Mouse (Mus musculus) CH12.LX (cell line): ENCODE measurements around the gene Pla1a. TPM values are rescaled to one million over a fixed set of nuclear protein-coding genes. Genes with fewer than 3 reads are reported as not detected.
A peak's percentile ranks its signal among the peaks of the same experiment; 100 is the strongest.

ENCODE experiments used
- DNase-seq: peaks from one replicate; pipeline ENCODE4 v3.0.0-alpha.2; 2013; ENCODE audit errors: extremely low read depth
- H3K27ac ChIP-seq: 2 replicates; pipeline ENCODE4 v1.5.1; 2012; ENCODE audit warnings: low read depth, mild to moderate bottlenecking, control low read depth, moderate library complexity; ENCODE audit not compliant: insufficient read depth
- H3K27me3 ChIP-seq: replicated peaks from 2 replicates; pipeline ENCODE3; 2012; ENCODE audit warnings: inconsistent platforms
- H3K36me3 ChIP-seq, 2 experiments: replicated peaks in 1 of 2; 2 replicates each; pipeline versions ENCODE3 to v1.6.1; 2012; ENCODE audit warnings: inconsistent platforms in 1 of 2, low read length in 1 of 2, mild to moderate bottlenecking in 1 of 2, mixed read lengths in 1 of 2, moderate library complexity in 1 of 2; ENCODE audit not compliant: control insufficient read depth in 1 of 2, insufficient read depth in 1 of 2
- H3K4me1 ChIP-seq, 2 experiments: 2 replicates each; pipeline ENCODE4 v1.6.1; 2012; ENCODE audit warnings: inconsistent platforms in 1 of 2, moderate library complexity in 1 of 2; ENCODE audit not compliant: insufficient read depth in 2 of 2, control insufficient read depth in 1 of 2
- H3K4me2 ChIP-seq: 2 replicates; pipeline ENCODE4 v1.6.1; 2012; ENCODE audit warnings: low read depth, mild to moderate bottlenecking, control low read depth; ENCODE audit not compliant: poor library complexity, insufficient read depth, severe bottlenecking
- H3K4me3 ChIP-seq, 3 experiments: fragments of 150-350 bp in 1 of 3; sonication (generic) in 1 of 3; replicated peaks in 1 of 3; 2 replicates each; pipeline versions ENCODE3 to v1.5.1; 2011 to 2012; ENCODE audit warnings: low read depth in 2 of 3, low read length in 2 of 3, mild to moderate bottlenecking in 2 of 3, moderate library complexity in 2 of 3, control low read depth in 1 of 3, improper control_type of control experiment in 1 of 3, inconsistent platforms in 1 of 3, mixed read lengths in 1 of 3; ENCODE audit not compliant: poor library complexity in 1 of 3
- H3K79me2 ChIP-seq: replicated peaks from 2 replicates; pipeline ENCODE4 v1.6.1; 2012; ENCODE audit warnings: mild to moderate bottlenecking, moderate library complexity; ENCODE audit not compliant: control insufficient read depth, poor library complexity, insufficient read depth, severe bottlenecking; ENCODE audit errors: extremely low read depth
- H3K9ac ChIP-seq: 2 replicates; pipeline ENCODE4 v1.6.1; 2012; ENCODE audit warnings: low read depth, mild to moderate bottlenecking, control low read depth, moderate library complexity; ENCODE audit not compliant: insufficient read depth
- H3K9me3 ChIP-seq: replicated peaks from 2 replicates; pipeline ENCODE3; 2012; ENCODE audit warnings: low read length, inconsistent platforms, mixed read lengths
- BHLHE40 ChIP-seq: IDR thresholded peaks from 2 replicates; pipeline ENCODE4 v1.6.1; 2011; ENCODE audit warnings: mild to moderate bottlenecking, low read depth, low read length, improper control_type of control experiment
- CHD1 ChIP-seq: IDR thresholded peaks from 2 replicates; pipeline ENCODE4 v1.6.1; 2012; ENCODE audit warnings: low read depth, low read length, improper control_type of control experiment, inconsistent platforms
- CHD2 ChIP-seq: IDR thresholded peaks from 2 replicates; pipeline ENCODE4 v1.6.1; 2011; ENCODE audit warnings: low read length, improper control_type of control experiment
- CTCF ChIP-seq, 2 experiments: IDR thresholded peaks in 1 of 2; conservative IDR thresholded peaks in 1 of 2; 2 replicates each; pipeline ENCODE4 v1.5.1; 2011 to 2012; ENCODE audit warnings: low read depth in 2 of 2, low read length in 2 of 2, improper control_type of control experiment in 1 of 2, inconsistent platforms in 1 of 2, mild to moderate bottlenecking in 1 of 2, moderate library complexity in 1 of 2
- E2F4 ChIP-seq: IDR thresholded peaks from 2 replicates; pipeline ENCODE4 v1.6.1; 2011; ENCODE audit warnings: low read depth, low read length, improper control_type of control experiment; ENCODE audit not compliant: insufficient replicate concordance
- ELF1 ChIP-seq: IDR thresholded peaks from 2 replicates; pipeline ENCODE4 v1.6.1; 2014; ENCODE audit warnings: low read depth, mild to moderate bottlenecking, inconsistent platforms, low read length, improper control_type of control experiment
- EP300 ChIP-seq: IDR thresholded peaks from 2 replicates; pipeline ENCODE4 v1.6.1; 2011; ENCODE audit warnings: low read length, improper control_type of control experiment
- ETS1 ChIP-seq: conservative IDR thresholded peaks from 2 replicates; pipeline ENCODE4 v1.6.1; 2012; ENCODE audit warnings: low read depth, mild to moderate bottlenecking, inconsistent platforms, low read length, improper control_type of control experiment, moderate library complexity
- GABPA ChIP-seq: IDR thresholded peaks from 2 replicates; pipeline ENCODE4 v1.6.1; 2012; ENCODE audit warnings: low read depth, low read length, improper control_type of control experiment, inconsistent platforms; ENCODE audit not compliant: insufficient replicate concordance
- HCFC1 ChIP-seq: IDR thresholded peaks from 2 replicates; pipeline ENCODE4 v1.6.1; 2012; ENCODE audit warnings: low read depth, mild to moderate bottlenecking, inconsistent platforms, low read length, improper control_type of control experiment
- IRF4 ChIP-seq: IDR thresholded peaks from 2 replicates; pipeline ENCODE4 v1.6.1; 2014; ENCODE audit warnings: low read depth, mild to moderate bottlenecking, inconsistent platforms, low read length, improper control_type of control experiment
- JUN ChIP-seq: IDR thresholded peaks from 2 replicates; pipeline ENCODE4 v1.6.1; 2011; ENCODE audit warnings: low read depth, mild to moderate bottlenecking, low read length, improper control_type of control experiment, moderate library complexity; ENCODE audit not compliant: insufficient read depth
- JUND ChIP-seq: conservative IDR thresholded peaks from 2 replicates; pipeline ENCODE4 v1.6.1; 2011; ENCODE audit warnings: low read depth, low read length, improper control_type of control experiment
- MAFK ChIP-seq: IDR thresholded peaks from 2 replicates; pipeline ENCODE4 v1.6.1; 2011; ENCODE audit warnings: low read length, improper control_type of control experiment; ENCODE audit not compliant: insufficient replicate concordance
- MAX ChIP-seq: IDR thresholded peaks from 2 replicates; pipeline ENCODE4 v1.6.1; 2011; ENCODE audit warnings: low read length, improper control_type of control experiment
- MAZ ChIP-seq: IDR thresholded peaks from 2 replicates; pipeline ENCODE4 v1.6.1; 2012; ENCODE audit warnings: low read depth, mild to moderate bottlenecking, inconsistent platforms, low read length, improper control_type of control experiment, moderate library complexity
- MEF2A ChIP-seq: IDR thresholded peaks from 2 replicates; pipeline ENCODE4 v1.6.1; 2014; ENCODE audit warnings: low read depth, mild to moderate bottlenecking, inconsistent platforms, low read length, improper control_type of control experiment, borderline replicate concordance
- MXI1 ChIP-seq: IDR thresholded peaks from 2 replicates; pipeline ENCODE4 v1.6.1; 2011; ENCODE audit warnings: mild to moderate bottlenecking, low read depth, low read length, improper control_type of control experiment
- MYC ChIP-seq: IDR thresholded peaks from 2 replicates; pipeline ENCODE4 v1.6.1; 2011; ENCODE audit warnings: low read depth, mild to moderate bottlenecking, improper control_type of control experiment, low read length
- NELFE ChIP-seq: IDR thresholded peaks from 2 replicates; pipeline ENCODE4 v1.6.1; 2011; ENCODE audit warnings: low read depth, low read length, improper control_type of control experiment
- NRF1 ChIP-seq: IDR thresholded peaks from 2 replicates; pipeline ENCODE4 v1.6.1; 2014; ENCODE audit warnings: low read depth, mild to moderate bottlenecking, inconsistent platforms, low read length, improper control_type of control experiment, moderate library complexity
- PAX5 ChIP-seq: IDR thresholded peaks from 2 replicates; pipeline ENCODE4 v1.6.1; 2012; ENCODE audit warnings: low read length, inconsistent platforms, mixed read lengths
- POLR2A ChIP-seq: IDR thresholded peaks from 2 replicates; pipeline ENCODE4 v1.6.1; 2011; ENCODE audit warnings: low read depth, mild to moderate bottlenecking, improper control_type of control experiment, low read length
- RCOR1 ChIP-seq: conservative IDR thresholded peaks from 2 replicates; pipeline ENCODE4 v1.6.1; 2012; ENCODE audit warnings: low read depth, mild to moderate bottlenecking, inconsistent platforms, low read length, improper control_type of control experiment
- SIN3A ChIP-seq: IDR thresholded peaks from 2 replicates; pipeline ENCODE4 v1.6.1; 2012; ENCODE audit warnings: low read length, improper control_type of control experiment, inconsistent platforms
- SMC3 ChIP-seq: IDR thresholded peaks from 2 replicates; pipeline ENCODE4 v1.6.1; 2011; ENCODE audit warnings: low read depth, low read length, improper control_type of control experiment
- TBP ChIP-seq: conservative IDR thresholded peaks from 2 replicates; pipeline ENCODE4 v1.6.1; 2011; ENCODE audit warnings: low read depth, low read length, improper control_type of control experiment
- TCF12 ChIP-seq: IDR thresholded peaks from 2 replicates; pipeline ENCODE4 v1.6.1; 2014; ENCODE audit warnings: low read depth, mild to moderate bottlenecking, inconsistent platforms, low read length, improper control_type of control experiment
- UBTF ChIP-seq: IDR thresholded peaks from 2 replicates; pipeline ENCODE4 v1.6.1; 2012; ENCODE audit warnings: low read depth, mild to moderate bottlenecking, inconsistent platforms, low read length, improper control_type of control experiment, moderate library complexity
- USF1 ChIP-seq: IDR thresholded peaks from 2 replicates; pipeline ENCODE4 v1.6.1; 2014; ENCODE audit warnings: low read depth, mild to moderate bottlenecking, inconsistent platforms, low read length, improper control_type of control experiment
- USF2 ChIP-seq: conservative IDR thresholded peaks from 2 replicates; pipeline ENCODE4 v1.6.1; 2011; ENCODE audit warnings: low read depth, low read length, improper control_type of control experiment
- ZC3H11A ChIP-seq: IDR thresholded peaks from 2 replicates; pipeline ENCODE4 v1.6.1; 2012; ENCODE audit warnings: low read depth, mild to moderate bottlenecking, inconsistent platforms, low read length, improper control_type of control experiment
- ZMIZ1 ChIP-seq: IDR thresholded peaks from 2 replicates; pipeline ENCODE4 v1.6.1; 2012; ENCODE audit warnings: low read depth, mild to moderate bottlenecking, inconsistent platforms, low read length, improper control_type of control experiment
- dilution Hi-C: fragments of 300-500 bp; cut with MboI; formaldehyde crosslinking; loops from 2 replicates; pipeline ENCODE4 v1.14.3; 2020; ENCODE audit warnings: low sequenced_read_pairs; ENCODE audit not compliant: extremely low pct_unique_long_range_greater_than_20kb, extremely low pct_ligation_motif_present
- in situ Hi-C: fragments of 300-500 bp; cut with MboI; formaldehyde crosslinking; loops from 3 replicates; pipeline ENCODE4 v1.14.3; 2019; ENCODE audit warnings: low sequenced_read_pairs, low pct_ligation_motif_present, low pct_unique_long_range_greater_than_20kb, mixed read lengths
- polyA plus RNA-seq: library from polyadenylated mRNA; unstranded; fragments of >175 nt; gene quantifications from 2 replicates; pipeline ENCODE4 v1.2.1, GENCODE M21; 2012; ENCODE audit warnings: low read depth; ENCODE audit not compliant: insufficient read length
- total RNA-seq, 2 experiments: library from RNA; depleted of rRNA; stranded (reverse); fragments of 300-350 nt in 1 of 2; fragments of >200 nt in 1 of 2; gene quantifications; 2 replicates each; pipeline ENCODE4 v1.2.3; 2012 to 2014

Pla1a gene
- total and polyA plus RNA-seq, 3 experiments, result 9.3 to 27.9 (median 14.3) TPM

DNA sequence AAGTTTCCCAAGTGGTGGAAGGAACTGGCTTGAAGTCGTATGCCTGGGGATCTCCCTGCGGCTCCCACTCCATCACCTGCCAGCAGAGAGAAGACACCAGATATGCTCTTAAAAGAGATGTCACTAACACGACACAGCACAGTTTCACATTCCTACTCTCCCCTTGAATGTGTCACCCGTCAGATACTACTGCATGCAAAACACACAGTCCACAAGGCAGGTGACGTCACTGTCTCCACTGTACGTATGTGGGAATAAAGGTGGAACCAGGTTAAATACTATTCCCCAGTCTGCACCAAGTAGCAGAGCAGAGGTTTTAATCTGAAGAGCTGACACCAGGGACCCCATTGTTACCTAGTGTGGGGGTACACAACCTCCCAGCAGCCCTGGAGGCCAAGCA is 7.5 kb upstream of the Pla1a start:
- TF ChIP-seq CHD1, result no peak
- peak; percentile 53; the same call in 1 of the 2 replicates for TF ChIP-seq MEF2A
- TF ChIP-seq NRF1, result no peak
- no peak for TF ChIP-seq SIN3A
- TF ChIP-seq MAZ, result no peak
- TF ChIP-seq ZC3H11A, result no peak
- TF ChIP-seq GABPA, result no peak
- 0 out of 2 replicates have a peak, but pooled peaks have one; percentile 39 for TF ChIP-seq MXI1
- peak; percentile 83 for TF ChIP-seq BHLHE40
- no peak for TF ChIP-seq ELF1
- no peak for TF ChIP-seq E2F4
- TF ChIP-seq EP300, result peak; percentile 55; the same call in 1 of the 2 replicates
- peak; percentile 73 for TF ChIP-seq JUND
- 0 out of 2 replicates have a peak, but pooled peaks have one; percentile 37 for TF ChIP-seq RCOR1
- TF ChIP-seq SMC3, result peak; percentile 16; the same call in 1 of the 2 replicates
- no peak for TF ChIP-seq POLR2A
- TF ChIP-seq CHD2, result 0 out of 2 replicates have a peak, but pooled peaks have one; percentile 3
- peak; percentile 73 for TF ChIP-seq ETS1
- no peak for TF ChIP-seq MYC
- no peak; the same call in 1 of the 2 replicates for TF ChIP-seq MAX
- TF ChIP-seq USF1, result no peak
- TF ChIP-seq ZMIZ1, result no peak
- TF ChIP-seq IRF4, result peak; percentile 49; the same call in 1 of the 2 replicates
- TF ChIP-seq JUN, result peak; percentile 79
- no peak for TF ChIP-seq UBTF
- no peak for TF ChIP-seq HCFC1
- no peak for TF ChIP-seq TCF12
- no peak for TF ChIP-seq MAFK
- no peak for TF ChIP-seq PAX5
- TF ChIP-seq CTCF (conservative IDR thresholded peaks at IDR 0.05 in 1 of 2, IDR thresholded peaks at IDR 0.05 in 1 of 2; ENCODE audit: low read depth in 2 of 2, low read length in 2 of 2), result no peak
- TF ChIP-seq NELFE, result no peak
- TF ChIP-seq TBP, result no peak
- TF ChIP-seq USF2, result no peak
- no peaks in the 10 kb centered on the region for H3K27me3 ChIP-seq
- in situ Hi-C loops, result no loop called here

More for the DNA sequence above, 7.5 kb upstream of the Pla1a start:
- no peak for DNase-seq
- Histone ChIP-seq H3K9ac (no peak overlapping the region), H3K4me3 (no peak overlapping the region), H3K4me1 (peaks cover 17 to 49% of the 10 kb centered on the region in 2 experiments), H3K27ac (no peak overlapping the region), H3K4me2 (peak overlapping the region; percentile 52; the same call in 1 of the 2 replicates), H3K9me3 (peaks cover 7% of the 10 kb centered on the region), H3K79me2 (no peaks in the 10 kb centered on the region), H3K36me3 (peaks cover 11 to 26% of the 10 kb centered on the region in 2 experiments)
- dilution Hi-C loops, result no loop called here
